Mouse (Mus musculus) kidney, embryonic 16.5 days (tissue): ENCODE results near the gene Nectin1. TPM values are rescaled to one million over a fixed set of nuclear protein-coding genes. Genes with fewer than 3 reads are reported as not detected.

Source experiments
- ATAC-seq: fragments of 200-750 bp; cut with Nextera tagmentation; 2 replicates; pipeline ENCODE4 v1.8.0; 2017; ENCODE audit warnings: moderate TSS enrichment; ENCODE audit not compliant: low FRiP score, low TSS enrichment
- H3K27ac ChIP-seq: fragments of 300-500 bp; sonication (generic); 2 replicates; pipeline ENCODE4 v1.5.1; 2014; ENCODE audit warnings: low read length
- H3K27me3 ChIP-seq: fragments of 300-500 bp; sonication (generic); 2 replicates; pipeline ENCODE4 v1.6.1; 2014; ENCODE audit warnings: low read length, control low read depth, mixed read lengths; ENCODE audit not compliant: insufficient read depth
- H3K36me3 ChIP-seq: fragments of 300-500 bp; sonication (generic); 2 replicates; pipeline ENCODE4 v1.6.1; 2014; ENCODE audit warnings: low read length, control low read depth, mixed read lengths; ENCODE audit not compliant: insufficient read depth
- H3K4me1 ChIP-seq: fragments of 300-500 bp; sonication (generic); 2 replicates; pipeline ENCODE4 v1.6.1; 2014; ENCODE audit warnings: low read length, control low read depth, mixed read lengths; ENCODE audit not compliant: insufficient read depth
- H3K4me2 ChIP-seq: fragments of 300-500 bp; sonication (generic); replicated peaks from 2 replicates; pipeline ENCODE4 v1.6.1; 2014; ENCODE audit warnings: low read depth, low read length
- H3K4me3 ChIP-seq: fragments of 300-500 bp; sonication (generic); 2 replicates; pipeline ENCODE4 v1.5.1; 2014; ENCODE audit warnings: mild to moderate bottlenecking, low read length
- H3K9ac ChIP-seq: fragments of 300-500 bp; sonication (generic); replicated peaks from 2 replicates; pipeline ENCODE4 v1.6.1; 2014; ENCODE audit warnings: low read length
- H3K9me3 ChIP-seq: fragments of 300-500 bp; sonication (generic); 2 replicates; pipeline ENCODE4 v1.6.1; 2016; ENCODE audit warnings: low read length, control low read depth
- WGBS: fragments of 180-500 bp; shearing (Covaris S2); extraction: QIAGEN DNeasy Blood & Tissue Kit; methylation state at CpG from one replicate; pipeline ENCODE4 v1.1.7; 2014; 5-methylcytosine and 5-hydroxymethylcytosine counted together
- polyA plus RNA-seq: library from polyadenylated mRNA; unstranded; fragments of >200 nt; fragmentation: Nextera tagmentation; extraction: Ambion mirVana; gene quantifications from 2 replicates; pipeline ENCODE4 v1.2.1, GENCODE M21; 2015

The Nectin1 gene
- polyA plus RNA-seq, 1 experiment from 2014 or later, result 4.7 TPM

DNA sequence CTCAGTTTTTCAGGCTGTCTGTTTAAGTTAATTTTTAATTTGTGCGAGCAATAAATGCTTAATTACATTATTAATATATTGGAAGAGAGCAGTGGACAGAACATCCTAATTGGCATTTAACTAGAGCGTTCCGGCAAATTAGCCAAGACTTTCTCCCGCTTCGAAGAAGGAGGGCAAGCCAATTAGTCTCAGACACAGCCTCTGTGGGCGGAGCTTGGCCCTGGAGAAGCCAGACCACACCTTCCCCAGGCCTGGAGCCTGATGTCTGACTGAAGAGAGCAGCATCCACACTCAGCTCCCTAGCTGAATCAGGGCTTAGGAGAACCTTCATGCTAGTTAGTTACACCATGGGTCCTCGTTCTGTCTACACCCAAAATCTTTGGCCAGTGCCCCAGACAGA lies 64.8 kb downstream of the Nectin1 start:
- no peaks in the 10 kb centered on the region; the same call in 1 of the 2 replicates for H3K9me3 ChIP-seq
- no peaks in the 10 kb centered on the region for H3K27me3 ChIP-seq
- H3K4me3 ChIP-seq, result no peak overlapping the region
- 13% methylated on average over 7 of the region's 7 CpGs for WGBS
- no peak overlapping the region for H3K9ac ChIP-seq
- H3K4me2 ChIP-seq, result no peak overlapping the region
- ATAC-seq, result no peak; the same call in 1 of the 2 replicates
- peaks cover 14% of the 10 kb centered on the region for H3K4me1 ChIP-seq
- H3K27ac ChIP-seq, result no peak overlapping the region
- H3K36me3 ChIP-seq, result no peaks in the 10 kb centered on the region; the same call in 1 of the 2 replicates

DNA sequence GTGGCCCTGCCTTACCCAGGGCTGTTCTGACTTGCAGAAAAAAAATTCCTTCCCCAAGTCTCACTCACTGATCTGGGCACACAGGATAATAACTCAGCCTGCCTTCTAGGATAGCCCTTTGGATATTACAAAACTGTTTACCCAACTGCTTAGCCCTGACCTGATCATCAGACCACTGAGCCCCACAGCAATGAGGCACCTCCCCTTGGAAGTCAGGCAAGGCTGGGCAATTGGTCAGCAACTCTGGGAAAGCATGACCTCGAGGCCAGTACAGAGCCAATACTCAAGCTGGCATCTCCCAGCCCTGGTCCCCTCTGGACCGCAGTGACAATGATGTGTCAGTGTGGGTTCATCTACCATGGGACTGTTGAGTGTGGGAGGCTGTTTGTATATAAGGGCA lies 69.4 kb downstream of the Nectin1 start:
- H3K4me1 ChIP-seq, result peaks cover 7% of the 10 kb centered on the region; the same call in 1 of the 2 replicates
- 62% methylated on average over 2 of the region's 2 CpGs for WGBS
- H3K4me2 ChIP-seq, result no peak overlapping the region
- ATAC-seq, result no peak
- H3K9ac ChIP-seq, result no peak overlapping the region
- no peak overlapping the region for H3K27ac ChIP-seq
- H3K9me3 ChIP-seq, result no peaks in the 10 kb centered on the region; the same call in 1 of the 2 replicates
- no peak overlapping the region for H3K4me3 ChIP-seq
- no peaks in the 10 kb centered on the region for H3K36me3 ChIP-seq
- H3K27me3 ChIP-seq, result no peaks in the 10 kb centered on the region

DNA sequence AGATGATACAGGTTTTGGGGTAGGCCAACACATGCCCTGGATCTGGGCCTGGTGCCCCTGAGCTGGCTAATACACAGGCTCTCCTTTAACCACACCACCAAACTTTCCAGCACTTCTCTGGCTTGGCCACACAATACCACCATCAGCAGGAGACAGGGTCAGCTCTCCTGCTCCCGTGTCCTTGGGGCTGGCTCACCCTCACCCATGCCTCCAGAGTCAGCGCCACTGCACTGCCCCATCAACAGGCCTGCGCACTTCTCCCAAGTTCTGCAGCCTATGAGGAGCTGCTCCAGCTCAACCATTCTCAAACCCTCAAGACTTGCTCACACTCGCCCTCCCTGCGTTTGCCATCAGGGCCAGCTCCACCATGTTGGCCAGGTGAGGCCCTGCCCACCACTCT lies 78.4 kb downstream of the Nectin1 start:
- Histone ChIP-seq H3K9me3 (no peaks in the 10 kb centered on the region), H3K27ac (no peak overlapping the region), H3K27me3 (no peaks in the 10 kb centered on the region), H3K9ac (no peak overlapping the region), H3K4me3 (no peak overlapping the region), H3K4me2 (no peak overlapping the region), H3K36me3 (no peaks in the 10 kb centered on the region), H3K4me1 (no peaks in the 10 kb centered on the region)
- ATAC-seq, result no peak
- 93% methylated on average over 5 of the region's 5 CpGs for WGBS

DNA sequence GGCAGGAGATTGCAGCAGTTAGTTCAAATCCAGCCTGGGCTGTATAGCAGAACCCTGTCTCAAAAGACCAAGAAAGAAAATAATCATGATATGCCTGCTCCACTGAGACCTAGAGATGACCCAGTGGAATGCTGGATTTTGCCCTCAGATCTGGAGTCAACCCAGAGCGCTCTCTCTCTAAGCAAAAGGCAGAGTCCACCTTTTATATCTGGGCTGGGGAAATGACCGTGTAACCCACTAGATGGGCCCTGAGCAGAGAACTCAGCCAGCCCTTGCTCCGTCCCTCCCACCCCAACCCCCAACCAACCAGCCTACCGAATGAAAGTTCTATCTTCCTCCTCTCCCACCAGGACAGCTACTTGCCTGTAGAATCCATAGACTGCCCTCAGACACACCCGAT lies 81.4 kb downstream of the Nectin1 start:
- Histone ChIP-seq H3K27me3 (no peaks in the 10 kb centered on the region; the same call in 1 of the 2 replicates), H3K4me2 (no peak overlapping the region), H3K4me3 (no peak overlapping the region), H3K4me1 (no peaks in the 10 kb centered on the region), H3K27ac (no peak overlapping the region), H3K36me3 (no peaks in the 10 kb centered on the region), H3K9ac (no peak overlapping the region), H3K9me3 (no peaks in the 10 kb centered on the region)
- no peak for ATAC-seq
- 65% methylated on average over 5 of the region's 5 CpGs for WGBS

DNA sequence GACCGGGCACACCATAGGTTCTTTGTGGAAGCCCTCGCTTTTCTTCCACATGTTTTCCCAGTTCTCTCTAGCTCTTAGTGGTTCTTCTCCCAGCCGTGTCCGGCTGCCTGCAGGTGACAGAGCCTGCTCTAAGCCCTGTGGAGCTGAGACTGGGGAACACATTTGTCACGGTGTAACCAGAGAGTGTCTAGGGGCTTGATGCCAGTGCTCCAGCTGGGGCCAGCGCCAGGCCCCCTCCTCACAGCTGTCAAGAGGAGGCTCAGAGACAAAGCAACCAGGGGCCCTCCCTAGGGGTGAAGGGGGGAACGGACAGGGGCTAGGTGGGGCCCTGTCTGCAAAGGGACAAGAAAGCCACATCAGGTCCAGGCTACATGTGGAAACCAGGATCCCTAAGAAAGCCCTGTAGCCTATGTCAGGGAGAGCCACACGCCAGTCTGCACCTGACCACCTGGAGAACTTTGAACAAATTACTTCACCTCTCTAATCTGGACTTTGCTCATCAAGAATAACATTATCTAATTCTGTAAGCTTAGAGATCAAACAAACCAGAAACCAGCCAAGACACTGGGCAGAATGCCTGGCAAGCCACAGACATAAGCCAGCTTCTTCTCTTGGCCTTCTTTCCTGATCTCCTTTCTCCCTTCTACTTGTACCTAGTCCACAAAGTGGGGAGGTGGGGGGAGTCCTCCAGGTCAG lies 82.9 kb downstream of the Nectin1 start:
- no peaks in the 10 kb centered on the region for H3K9me3 ChIP-seq
- no peak overlapping the region for H3K4me2 ChIP-seq
- no peak overlapping the region for H3K4me3 ChIP-seq
- H3K9ac ChIP-seq, result no peak overlapping the region
- no peak overlapping the region for H3K27ac ChIP-seq
- H3K4me1 ChIP-seq, result no peaks in the 10 kb centered on the region
- WGBS, result 44% methylated on average over 8 of the region's 8 CpGs
- ATAC-seq, result no peak
- H3K27me3 ChIP-seq, result no peaks in the 10 kb centered on the region; the same call in 1 of the 2 replicates
- H3K36me3 ChIP-seq, result no peaks in the 10 kb centered on the region

DNA sequence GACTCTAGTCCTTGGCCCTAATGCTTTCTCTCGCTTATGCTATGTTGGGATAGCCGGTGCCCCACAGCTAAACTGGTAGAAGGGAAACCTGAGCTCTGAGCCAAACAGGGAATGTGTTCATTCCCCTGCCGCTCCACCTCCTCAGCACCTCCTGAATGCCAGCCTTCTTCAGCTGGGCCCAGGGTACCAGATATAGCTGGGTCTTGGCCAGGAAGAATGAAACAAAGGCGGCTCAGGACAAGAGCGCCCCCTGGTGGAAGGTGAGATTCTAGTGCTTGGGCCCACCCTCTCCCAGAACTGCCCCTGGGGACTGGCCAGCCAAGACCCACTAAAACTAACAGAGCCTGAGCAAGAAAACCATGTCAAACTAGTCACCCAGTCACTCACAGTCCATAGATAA lies 83.8 kb downstream of the Nectin1 start:
- Histone ChIP-seq H3K9ac (no peak overlapping the region), H3K27me3 (no peaks in the 10 kb centered on the region; the same call in 1 of the 2 replicates), H3K4me1 (no peaks in the 10 kb centered on the region), H3K4me2 (no peak overlapping the region), H3K4me3 (no peak overlapping the region), H3K36me3 (no peaks in the 10 kb centered on the region), H3K27ac (no peak overlapping the region), H3K9me3 (no peaks in the 10 kb centered on the region)
- no peak for ATAC-seq
- WGBS, result 50% methylated on average over 5 of the region's 5 CpGs

DNA sequence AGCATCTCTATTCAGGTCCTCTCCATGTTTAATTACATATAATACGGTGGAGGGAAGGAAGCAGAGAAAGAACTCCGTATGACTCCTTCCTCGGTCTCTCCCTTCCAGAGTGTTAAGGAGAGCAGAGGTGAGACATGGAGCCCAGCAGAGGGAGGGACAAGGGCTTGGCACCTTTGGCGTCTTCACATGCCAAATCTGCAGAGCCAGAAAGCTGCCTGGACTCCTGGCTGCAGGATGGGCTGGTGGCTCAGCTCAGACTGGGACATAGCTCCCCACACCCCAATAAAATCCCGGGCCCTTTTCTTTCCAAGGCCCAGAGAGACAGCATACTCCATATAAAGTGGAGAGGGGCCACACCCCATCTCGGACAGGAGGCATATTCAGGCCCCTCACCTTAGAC lies 85.2 kb downstream of the Nectin1 start:
- Histone ChIP-seq H3K9ac (no peak overlapping the region), H3K4me3 (no peak overlapping the region), H3K36me3 (no peaks in the 10 kb centered on the region), H3K27ac (no peak overlapping the region), H3K4me1 (no peaks in the 10 kb centered on the region), H3K27me3 (no peaks in the 10 kb centered on the region; the same call in 1 of the 2 replicates), H3K9me3 (no peaks in the 10 kb centered on the region), H3K4me2 (no peak overlapping the region)
- no peak for ATAC-seq
- WGBS, result 61% methylated on average over 6 of the region's 6 CpGs

DNA sequence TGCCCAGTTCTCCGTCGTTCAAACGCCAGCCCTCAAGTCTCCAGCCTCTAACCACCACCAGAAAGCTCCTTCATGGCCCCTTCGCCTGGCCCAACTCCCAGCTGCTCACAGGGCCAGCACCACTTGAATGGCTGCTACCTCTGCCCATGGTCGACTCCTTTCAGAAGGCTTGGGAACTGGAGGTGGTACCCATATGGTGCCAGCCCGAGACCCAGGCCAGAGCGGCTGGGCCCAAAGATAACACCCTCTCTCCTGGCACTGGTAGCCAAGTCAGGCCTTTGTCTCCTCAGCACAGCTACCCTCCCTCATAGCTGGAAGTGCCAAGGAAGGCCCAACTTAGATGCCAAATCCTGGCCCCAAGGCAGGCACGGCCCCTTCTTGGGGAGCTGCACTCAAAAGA lies 89.4 kb downstream of the Nectin1 start:
- H3K4me1 ChIP-seq, result no peaks in the 10 kb centered on the region
- H3K9ac ChIP-seq, result no peak overlapping the region
- no peak overlapping the region for H3K27ac ChIP-seq
- H3K27me3 ChIP-seq, result no peaks in the 10 kb centered on the region; the same call in 1 of the 2 replicates
- no peaks in the 10 kb centered on the region for H3K9me3 ChIP-seq
- H3K4me2 ChIP-seq, result no peak overlapping the region
- WGBS, result 91% methylated on average over 5 of the region's 8 CpGs
- no peaks in the 10 kb centered on the region for H3K36me3 ChIP-seq
- H3K4me3 ChIP-seq, result no peak overlapping the region
- no peak for ATAC-seq

DNA sequence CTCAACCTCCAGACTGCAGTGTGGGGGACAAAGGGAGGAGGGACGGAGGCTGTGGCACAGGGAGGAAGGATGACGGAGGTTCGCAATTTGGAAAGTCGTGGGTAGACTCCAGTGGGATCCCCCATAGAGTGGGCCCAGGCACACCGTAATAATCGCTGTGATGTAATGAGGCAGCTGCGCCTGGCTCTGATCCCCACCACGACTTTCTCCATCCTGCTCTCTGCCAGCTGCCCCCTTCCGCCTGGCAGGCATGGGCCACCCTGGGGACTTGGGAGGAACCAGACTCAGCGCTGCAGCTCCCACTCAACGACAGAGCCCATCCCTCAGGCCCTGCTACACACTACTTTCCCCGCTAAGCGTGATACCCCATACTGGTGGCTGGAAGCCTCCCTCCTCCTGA lies 90.5 kb downstream of the Nectin1 start:
- H3K36me3 ChIP-seq, result no peaks in the 10 kb centered on the region
- no peak overlapping the region for H3K4me3 ChIP-seq
- no peaks in the 10 kb centered on the region for H3K4me1 ChIP-seq
- no peak overlapping the region for H3K27ac ChIP-seq
- no peak for ATAC-seq
- H3K9me3 ChIP-seq, result no peaks in the 10 kb centered on the region
- H3K9ac ChIP-seq, result no peak overlapping the region
- H3K27me3 ChIP-seq, result no peaks in the 10 kb centered on the region
- WGBS, result 72% methylated on average over 12 of the region's 13 CpGs
- no peak overlapping the region for H3K4me2 ChIP-seq

DNA sequence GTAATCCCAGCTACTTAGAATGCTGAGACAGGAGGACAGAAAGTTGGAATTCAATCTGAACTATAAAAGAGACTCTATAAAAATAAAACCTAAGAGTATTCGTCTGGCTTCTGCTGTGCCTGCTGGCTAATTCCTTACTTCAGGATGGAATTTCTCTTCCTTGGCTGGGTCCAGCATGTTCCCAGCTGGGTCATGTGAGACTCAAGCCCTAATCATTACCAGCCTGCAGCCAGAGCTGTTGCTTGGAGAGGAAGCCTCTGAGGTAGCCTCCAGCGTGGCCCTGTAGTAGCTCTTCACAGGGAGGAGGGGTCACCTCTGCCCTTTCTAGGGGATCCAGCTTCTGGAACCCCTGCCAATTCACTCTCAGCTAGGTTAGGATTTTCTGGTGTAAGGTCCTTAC lies 94.8 kb downstream of the Nectin1 start:
- Histone ChIP-seq H3K4me1 (peaks cover 10% of the 10 kb centered on the region), H3K36me3 (no peaks in the 10 kb centered on the region), H3K9me3 (no peaks in the 10 kb centered on the region), H3K9ac (no peak overlapping the region), H3K4me3 (no peak overlapping the region), H3K27me3 (no peaks in the 10 kb centered on the region), H3K4me2 (no peak overlapping the region), H3K27ac (no peak overlapping the region)
- 59% methylated on average over 2 of the region's 2 CpGs for WGBS
- ATAC-seq, result no peak
